Mouse (Mus musculus): ENCODE measurements around the gene Gm20388.

Gene Gm20388

GRCm38 (mm10) chr8:122167204-122167860, 2256.7 kb downstream of the Gm20388 start:
- DNase-seq (ENCODE audit: extremely low spot score) = no peak

GRCm38 (mm10) chr8:122169446-122169845, 2258.8 kb downstream of the Gm20388 start:
- no peak for DNase-seq (ENCODE audit: extremely low spot score)

DNA sequence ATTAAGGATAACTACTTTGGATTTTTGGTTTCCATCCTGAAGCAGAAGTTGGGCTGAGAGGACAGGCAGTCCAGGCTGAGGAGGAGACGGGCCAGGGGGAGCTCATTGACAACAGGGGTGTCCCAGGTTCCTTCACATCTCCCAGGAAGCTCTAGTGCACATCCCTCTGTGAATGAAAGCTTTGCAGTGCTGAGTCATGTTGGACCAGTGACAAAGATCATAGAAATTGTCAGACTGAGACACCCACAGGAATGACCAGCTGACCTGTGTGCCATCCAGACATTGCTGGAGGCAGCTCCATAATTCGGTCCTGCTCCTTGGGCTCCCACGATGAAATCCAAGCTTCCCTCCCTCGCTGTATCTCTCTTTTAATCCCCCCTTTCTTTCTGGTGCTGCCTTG, 2261.2 kb downstream of the Gm20388 start:
- no peak for DNase-seq (ENCODE audit: extremely low spot score)

- DNase-seq (ENCODE audit: extremely low spot score) = no peak
Measured at GRCm38 (mm10) chr8:122174133-122174930, 2263.7 kb downstream of the Gm20388 start.

GRCm38 (mm10) chr8:122178392-122178890, 2267.8 kb downstream of the Gm20388 start:
- DNase-seq (ENCODE audit: extremely low spot score) = no peak

DNA sequence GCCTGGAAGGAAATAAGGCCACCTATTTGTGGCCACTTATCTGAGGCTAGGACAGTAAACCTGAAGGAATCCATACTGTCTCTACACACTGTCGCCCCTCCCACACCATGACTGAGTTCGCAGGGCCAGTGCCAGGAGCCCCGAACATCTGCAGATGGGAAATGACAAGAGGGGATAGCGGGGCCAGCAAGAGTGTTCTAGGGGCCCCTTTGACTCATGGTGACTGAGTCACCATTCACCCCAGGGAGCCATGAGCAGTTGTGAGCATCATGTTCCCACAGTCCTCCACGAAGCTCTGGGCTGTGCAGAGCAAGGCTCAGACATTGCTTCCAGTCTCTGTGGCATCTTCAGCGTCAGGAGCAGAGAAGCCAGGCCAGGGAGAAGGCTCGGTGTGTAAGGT, 2268.7 kb downstream of the Gm20388 start:
- no peak for DNase-seq (ENCODE audit: extremely low spot score)

DNA sequence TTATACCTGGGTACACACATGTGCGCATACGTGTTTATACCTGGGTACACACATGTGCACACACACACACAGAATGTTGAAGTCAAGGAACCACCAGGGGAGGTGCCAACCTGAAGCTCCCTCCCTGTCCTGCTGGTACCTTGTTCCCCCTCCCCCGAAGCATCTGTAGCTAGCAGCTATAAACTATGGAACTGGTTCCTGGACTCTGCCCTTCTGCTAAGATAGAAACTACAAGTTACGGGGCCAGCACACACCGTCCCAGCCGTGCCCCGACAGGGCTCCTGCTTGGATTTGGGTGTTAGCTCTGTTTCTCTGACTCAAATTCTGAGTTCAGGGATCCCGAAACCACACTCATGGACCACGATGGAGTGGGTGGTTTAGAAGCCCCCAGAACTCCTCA, 2269.5 kb downstream of the Gm20388 start:
- no peak for DNase-seq (ENCODE audit: extremely low spot score)

- peak; percentile 28 for DNase-seq (ENCODE audit: extremely low spot score)
Measured at GRCm38 (mm10) chr8:122181414-122181813, 2270.8 kb downstream of the Gm20388 start.

DNA sequence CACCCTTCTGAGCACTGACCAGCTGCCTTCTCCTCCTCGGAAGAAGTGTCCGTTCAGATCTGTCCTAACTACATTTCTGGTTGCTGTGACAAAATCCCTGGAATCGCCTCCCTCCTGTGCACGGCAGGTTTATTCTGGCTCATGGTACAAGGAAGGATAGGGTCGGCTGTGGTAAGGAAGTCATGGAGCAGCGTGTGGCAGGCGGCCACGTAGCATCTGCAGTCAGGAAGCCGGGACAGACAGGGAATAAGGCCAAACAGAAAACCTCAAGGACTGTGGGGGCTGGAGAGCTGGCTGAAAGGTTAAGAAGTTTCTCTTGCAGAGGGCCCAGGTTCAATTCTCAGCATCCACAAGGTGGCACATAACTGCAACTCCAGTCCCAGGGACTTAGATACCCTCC, 2271.3 kb downstream of the Gm20388 start:
- DNase-seq (ENCODE audit: extremely low spot score) = no peak

GRCm38 (mm10) chr8:122186363-122186974, 2275.8 kb downstream of the Gm20388 start:
- DNase-seq (ENCODE audit: extremely low spot score) = no peak

GRCm38 (mm10) chr8:122187271-122187670, 2276.6 kb downstream of the Gm20388 start:
- DNase-seq (ENCODE audit: extremely low spot score) = no peak

DNA sequence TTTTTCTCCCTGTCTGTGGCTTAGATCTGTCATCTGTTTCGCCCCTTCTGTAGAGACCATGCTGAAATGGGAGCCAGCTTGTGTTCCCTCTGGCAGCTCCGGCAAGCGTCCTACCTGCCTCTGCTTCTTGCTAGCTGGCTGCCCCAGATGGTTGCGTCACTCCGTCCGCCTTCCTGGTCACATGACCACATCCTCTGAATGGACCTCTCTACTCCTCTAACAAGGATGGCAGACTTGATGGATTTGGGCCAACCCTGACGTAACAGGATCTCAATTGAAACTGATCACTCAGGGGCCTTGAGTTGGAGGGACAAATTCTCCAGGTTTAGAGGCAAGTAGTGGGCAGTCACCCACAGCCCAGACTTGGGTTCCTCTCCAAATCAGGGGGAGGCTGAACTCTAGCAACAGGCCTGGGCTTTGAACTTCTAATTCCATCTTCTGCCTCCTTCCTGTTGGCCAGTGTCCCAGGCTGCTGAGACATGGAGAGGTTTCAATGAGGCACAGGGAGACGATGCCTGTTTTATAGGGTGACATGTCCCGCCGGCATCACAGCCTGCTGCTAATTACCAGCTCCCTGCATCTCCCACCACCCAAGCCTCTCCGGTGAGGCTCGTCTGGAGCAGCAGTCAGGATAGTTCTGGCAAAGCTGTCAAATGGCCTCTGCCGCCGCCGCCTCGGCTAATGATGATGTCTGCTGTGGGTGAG, 2279.9 kb downstream of the Gm20388 start:
- no peak for DNase-seq (ENCODE audit: extremely low spot score)

DNA sequence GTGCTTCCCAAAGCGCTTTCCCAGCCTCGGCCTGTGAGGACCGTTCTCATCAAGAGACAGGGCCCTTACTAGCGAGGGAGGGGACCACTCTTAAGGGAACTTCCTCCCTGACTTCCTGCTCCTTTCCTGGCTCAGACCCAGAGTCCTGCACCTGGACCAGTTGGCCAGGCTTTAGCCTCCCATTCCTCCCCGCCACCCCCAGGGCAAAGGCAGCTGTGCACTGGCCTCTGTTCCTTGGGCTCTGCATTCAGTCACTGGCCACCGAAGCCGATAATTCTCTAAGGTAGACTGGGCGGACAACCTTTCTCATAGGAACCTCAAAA, 2280.4 kb downstream of the Gm20388 start:
- DNase-seq (ENCODE audit: extremely low spot score) = no peak

DNA sequence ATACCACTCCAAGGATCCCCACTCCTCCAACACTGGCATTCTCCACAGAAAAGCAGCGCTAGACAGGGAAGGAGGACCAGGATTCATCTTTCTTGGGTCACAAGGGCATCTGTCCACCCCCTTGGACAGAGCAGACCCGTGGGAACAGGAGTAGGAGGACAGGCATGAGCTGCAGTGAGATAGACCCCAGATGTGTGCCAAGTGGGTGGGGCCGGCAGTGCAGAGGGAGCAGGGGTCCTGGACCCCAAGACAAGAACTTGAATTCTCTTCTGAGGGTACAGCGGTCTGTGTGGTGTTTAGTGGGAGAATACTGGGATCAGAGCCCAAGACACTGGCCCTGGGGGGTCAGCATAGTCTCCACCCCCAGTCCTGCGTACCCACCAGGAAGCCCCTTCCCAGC, 2282.1 kb downstream of the Gm20388 start:
- no peak for DNase-seq (ENCODE audit: extremely low spot score)

DNA sequence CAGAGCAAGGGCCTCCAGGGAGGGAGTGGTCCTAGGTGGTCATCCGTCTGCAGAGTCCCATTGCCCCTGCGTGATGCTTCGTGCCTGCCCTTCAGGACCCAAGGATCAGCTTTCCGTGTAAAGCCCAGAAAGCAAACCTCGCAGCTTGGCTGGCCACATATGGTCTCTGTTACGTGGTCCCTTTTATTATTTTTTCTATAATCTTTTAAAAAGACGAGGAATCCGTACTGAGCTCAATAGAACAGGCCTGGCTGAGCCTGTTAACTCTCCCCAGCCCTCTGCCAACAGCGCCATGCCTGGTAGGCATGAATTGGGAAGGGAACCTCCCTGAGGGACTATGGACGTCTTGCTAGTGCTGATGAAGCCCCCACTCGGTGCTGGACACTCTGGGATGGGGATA, 2282.9 kb downstream of the Gm20388 start:
- DNase-seq (ENCODE audit: extremely low spot score) = no peak

DNA sequence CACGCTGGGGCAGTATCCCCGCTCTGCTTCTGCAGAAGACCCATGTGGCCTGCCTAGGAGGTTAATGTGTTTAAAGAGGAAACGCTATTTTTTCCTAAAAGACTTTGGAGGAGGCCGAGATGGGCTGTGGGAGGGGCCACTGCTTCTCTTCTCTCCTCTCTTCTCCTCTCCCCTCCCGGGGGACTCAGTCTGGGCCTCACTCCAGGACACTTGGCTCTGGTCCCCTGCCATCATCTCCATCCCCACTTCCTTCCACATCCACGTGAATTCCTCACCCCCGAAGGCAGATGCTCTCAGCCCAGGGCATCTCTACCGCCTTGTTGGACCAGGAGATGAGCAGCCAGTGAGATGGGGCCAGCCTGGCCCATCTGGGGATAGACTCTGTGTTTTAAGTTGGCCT, 2283.8 kb downstream of the Gm20388 start:
- no peak for DNase-seq (ENCODE audit: extremely low spot score)

DNA sequence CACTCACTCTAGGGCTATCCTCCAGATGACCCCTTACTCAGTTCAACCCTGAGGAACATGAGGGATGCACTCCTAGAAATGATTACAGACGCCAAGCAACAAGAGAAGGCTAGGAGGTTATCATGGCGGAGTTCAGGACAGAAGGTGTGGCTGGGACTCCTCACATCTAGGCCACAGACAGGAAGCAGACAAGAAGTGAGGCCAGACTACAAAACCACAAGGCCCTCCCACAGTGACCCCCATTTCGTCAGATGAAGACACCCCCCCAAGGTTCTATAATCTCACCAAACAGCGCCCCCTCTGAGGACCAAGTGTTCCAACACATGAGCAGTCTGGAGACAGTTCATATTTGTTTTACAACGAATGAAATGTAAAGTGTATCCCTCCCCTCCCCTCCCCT, 2286.7 kb downstream of the Gm20388 start:
- no peak for DNase-seq (ENCODE audit: extremely low spot score)

- no peak for DNase-seq (ENCODE audit: extremely low spot score)
Measured at GRCm38 (mm10) chr8:122198378-122199025, 2287.9 kb downstream of the Gm20388 start.

DNA sequence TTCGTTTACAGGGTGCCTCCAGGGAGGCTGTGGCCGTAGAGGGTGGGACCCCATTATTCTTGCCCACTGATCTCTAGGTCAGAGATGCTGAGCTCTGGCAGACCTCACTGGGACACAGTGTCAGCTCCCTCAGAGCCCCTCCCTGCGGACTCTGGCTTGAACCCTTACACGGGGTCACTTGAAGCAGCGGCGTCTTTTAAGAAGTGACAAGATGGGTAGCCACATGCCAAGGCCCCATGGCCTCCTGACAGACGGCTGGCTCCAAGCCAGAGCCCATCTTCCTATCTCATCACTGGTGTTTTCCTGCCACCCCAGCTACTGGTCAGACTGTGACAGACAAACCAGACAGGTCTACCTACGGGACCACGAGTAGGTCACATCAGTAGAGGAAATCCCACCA, 2288.6 kb downstream of the Gm20388 start:
- DNase-seq (ENCODE audit: extremely low spot score) = no peak

DNA sequence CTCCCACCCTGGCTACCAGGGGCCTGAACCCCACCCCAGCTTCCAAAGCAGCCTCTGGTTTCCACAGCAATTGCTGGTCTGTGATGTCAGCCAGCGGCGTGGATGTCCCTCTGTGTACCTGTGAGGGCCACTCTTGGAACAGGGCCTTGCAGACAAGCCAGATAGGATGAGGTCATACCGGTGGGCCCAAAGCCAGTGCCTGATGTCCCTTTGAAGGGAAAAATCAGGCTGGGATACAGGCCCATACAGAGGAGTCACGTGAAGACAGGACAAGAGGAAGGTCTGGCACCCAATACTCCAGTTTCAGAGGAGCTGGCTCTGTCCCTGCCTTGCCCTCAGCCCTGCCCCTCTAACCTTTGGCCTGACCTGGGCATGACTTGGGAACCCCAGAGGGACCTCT, 2289.2 kb downstream of the Gm20388 start:
- DNase-seq (ENCODE audit: extremely low spot score) = no peak

GRCm38 (mm10) chr8:122211591-122211990, 2300.9 kb downstream of the Gm20388 start:
- DNase-seq (ENCODE audit: extremely low spot score) = no peak

DNA sequence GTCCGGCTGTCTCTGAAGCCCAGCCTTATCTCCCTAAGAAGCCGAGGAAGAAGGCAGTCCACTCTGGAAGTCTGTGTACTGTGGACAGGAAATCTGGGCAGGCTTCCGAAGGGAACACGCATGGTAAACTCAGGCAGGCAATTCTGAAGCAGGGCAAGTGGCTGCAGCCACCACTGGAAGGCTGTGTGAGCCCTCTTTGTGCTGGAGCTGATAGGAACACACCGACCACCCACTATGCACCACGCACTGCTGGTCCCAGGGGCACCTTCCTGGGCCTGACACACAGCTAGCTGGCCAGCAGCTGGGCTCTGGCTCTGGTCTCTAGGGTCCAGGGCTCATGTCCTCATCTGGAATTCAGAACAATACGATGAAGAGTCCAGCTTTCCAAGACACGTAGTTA, 2305.0 kb downstream of the Gm20388 start:
- no peak for DNase-seq (ENCODE audit: extremely low spot score)

Measured in embryo, embryonic 9.5 days (tissue).